Mouse (Mus musculus): ENCODE results near the gene Itgam.
"Not testable (repeated sequence)": the region's sequence is repeated elsewhere in the genome, so short reads cannot be mapped to it uniquely, and the experiment has no call there.

Gene Itgam

GRCm38 (mm10) chr7:128062456-128062855 lies at the start of gene Itgam, which contains the start of gene Gm49368:
Gene Itgam (plus strand): TSS chr7:128062640.
Gene Gm49368 (plus strand): TSS chr7:128062683.
- DNase-seq = peak; percentile 60

- DNase-seq = no peak
Observed at GRCm38 (mm10) chr7:128013116-128013515, 49.3 kb upstream of the Itgam start.

GRCm38 (mm10) chr7:128016134-128016533 lies 46.3 kb upstream of the Itgam start:
- not testable (repeated sequence) for DNase-seq

GRCm38 (mm10) chr7:128016650-128017049 lies 45.8 kb upstream of the Itgam start:
- DNase-seq = no peak

GRCm38 (mm10) chr7:128018275-128018674 lies 44.2 kb upstream of the Itgam start:
- DNase-seq = no peak

GRCm38 (mm10) chr7:128019187-128019586 lies 43.3 kb upstream of the Itgam start:
- DNase-seq = peak; percentile 27

DNA sequence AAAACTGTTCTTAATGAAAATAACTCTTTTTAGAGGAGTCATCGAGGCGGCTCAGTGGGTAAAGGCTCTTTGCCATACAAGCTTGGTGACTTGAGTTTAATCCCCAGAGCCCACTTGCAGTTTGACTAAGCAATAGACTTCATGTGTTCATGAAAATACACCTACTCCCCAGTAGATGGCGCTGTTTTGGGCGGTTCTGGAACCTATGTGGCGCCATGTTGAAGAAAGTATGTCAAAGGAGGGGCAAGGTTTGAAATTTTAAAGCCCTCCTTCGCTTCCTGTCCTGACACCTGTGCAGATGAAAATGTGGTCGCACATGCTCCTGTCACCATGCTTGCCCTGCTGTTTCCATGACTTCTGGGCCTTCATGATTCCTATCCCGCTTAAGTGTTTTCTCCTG lies 39.5 kb upstream of the Itgam start:
- no peak for DNase-seq

- no peak for DNase-seq
Observed at GRCm38 (mm10) chr7:128023565-128023964, 38.9 kb upstream of the Itgam start.

DNA sequence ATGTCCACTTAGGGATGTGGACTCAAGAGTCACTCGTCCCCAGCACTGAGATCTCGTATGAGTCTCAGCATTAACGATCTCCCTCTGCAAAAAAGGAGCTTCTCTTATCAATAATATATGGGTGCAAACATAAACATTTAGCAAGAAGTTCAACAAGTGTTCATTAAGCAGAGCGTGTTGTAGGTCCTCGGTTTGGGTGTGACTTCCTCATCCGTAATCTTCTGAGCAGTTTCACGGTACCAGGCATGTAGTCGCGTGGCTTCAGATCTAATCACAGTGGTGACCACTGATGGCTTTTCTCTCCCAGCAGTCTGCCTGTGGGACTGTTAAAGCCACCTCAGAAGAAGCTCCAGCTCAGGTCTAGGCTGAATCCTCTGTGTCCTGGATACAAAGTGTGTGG lies 38.1 kb upstream of the Itgam start:
- DNase-seq = no peak

DNA sequence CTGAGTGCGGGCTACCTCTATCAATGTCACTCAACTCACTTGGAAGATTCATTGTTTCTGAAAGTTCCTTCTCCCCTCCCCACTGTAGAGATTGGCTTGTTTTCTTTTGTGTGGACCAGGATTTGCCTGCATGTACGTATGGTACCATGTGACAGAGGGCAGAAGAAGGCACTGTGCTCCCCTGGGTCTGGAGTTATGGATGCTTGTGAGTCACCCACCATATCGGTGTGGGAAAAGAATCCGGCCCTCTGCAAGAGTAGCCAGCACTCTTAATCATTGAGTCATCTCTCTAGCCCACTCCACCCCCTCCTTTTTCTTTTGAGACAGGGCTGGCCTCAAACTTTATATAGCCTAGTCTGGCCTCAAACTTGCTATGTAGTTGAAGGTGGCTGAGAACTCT lies 37.5 kb upstream of the Itgam start:
- DNase-seq = no peak

GRCm38 (mm10) chr7:128025381-128025780 lies 37.1 kb upstream of the Itgam start:
- peak; percentile 40 for DNase-seq

DNA sequence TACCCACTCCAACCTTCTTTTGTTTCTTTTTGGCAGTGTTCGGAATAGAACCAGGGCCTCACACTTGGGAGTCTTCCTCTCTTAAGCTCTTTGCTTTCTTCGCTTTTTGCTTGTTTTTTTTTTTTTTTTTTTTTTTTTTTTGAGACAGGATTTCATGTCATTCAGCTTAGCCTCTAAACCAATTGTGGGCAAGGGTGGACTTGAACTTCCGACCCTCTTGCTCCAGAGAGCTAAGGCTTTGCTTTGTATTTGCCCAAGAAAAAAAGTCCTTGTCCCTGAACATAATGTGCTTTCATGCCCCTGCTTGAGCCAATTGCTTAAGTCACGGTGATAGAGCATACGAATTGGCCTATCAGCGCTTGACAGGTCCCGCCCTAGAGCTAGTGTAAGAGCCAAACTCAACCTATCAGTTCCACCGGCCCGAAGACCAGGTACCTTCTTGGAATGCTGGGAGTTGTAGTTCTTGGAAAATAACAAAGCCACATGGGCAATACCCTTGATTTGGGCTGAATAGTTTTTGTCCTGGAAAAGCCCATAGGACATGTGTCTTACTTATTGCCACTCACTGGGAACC lies 30.9 kb upstream of the Itgam start:
- peak; percentile 52 for DNase-seq

DNA sequence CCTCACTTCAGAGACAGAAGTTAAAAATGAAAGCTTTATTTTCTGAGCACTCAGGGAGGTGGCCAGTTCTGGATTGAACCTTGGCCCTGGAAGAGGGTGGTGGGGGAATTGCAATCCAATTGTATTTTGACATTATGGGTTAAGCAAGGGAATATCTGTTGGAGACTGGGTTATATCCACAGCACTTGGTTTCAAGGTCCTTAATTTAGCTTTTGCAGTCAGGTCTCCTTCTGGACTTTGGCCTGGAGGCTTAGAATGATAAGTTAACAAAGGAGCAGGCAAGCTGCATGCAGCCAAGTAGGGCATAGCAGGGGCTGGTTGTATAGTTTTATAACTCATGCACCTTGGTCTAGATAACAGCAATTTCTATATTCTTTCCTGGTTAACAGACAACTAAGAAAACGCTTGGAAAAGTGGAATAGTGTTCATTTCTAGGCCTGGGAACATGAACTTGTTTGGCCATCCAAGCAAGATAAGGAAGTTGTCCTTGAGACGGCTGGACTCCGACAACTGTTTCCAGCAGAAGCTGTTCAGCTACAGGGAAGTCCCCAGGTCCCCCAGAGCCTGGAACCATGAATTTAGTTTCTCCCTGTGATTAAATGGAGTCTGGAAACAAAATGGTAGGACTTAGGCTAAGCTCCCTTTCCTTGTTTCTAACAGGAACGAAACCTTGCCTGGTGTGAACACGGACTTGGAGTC lies 30.0 kb upstream of the Itgam start:
- no peak for DNase-seq

DNA sequence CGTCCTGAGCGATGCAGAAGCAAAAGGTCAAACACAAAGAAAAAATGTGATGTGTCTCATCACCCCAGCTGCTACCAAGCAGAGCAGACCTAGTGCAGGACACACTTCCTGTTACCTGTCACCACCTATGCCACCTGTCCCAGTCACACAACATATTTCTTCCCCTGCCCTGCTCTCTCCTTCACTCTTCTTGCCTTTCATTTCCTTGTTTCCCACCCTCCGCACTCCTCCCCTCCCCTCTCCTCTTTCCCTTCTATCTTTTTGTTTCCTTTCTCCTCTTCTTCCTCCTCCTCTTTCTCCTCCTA lies 29.5 kb upstream of the Itgam start:
- DNase-seq = no peak

DNA sequence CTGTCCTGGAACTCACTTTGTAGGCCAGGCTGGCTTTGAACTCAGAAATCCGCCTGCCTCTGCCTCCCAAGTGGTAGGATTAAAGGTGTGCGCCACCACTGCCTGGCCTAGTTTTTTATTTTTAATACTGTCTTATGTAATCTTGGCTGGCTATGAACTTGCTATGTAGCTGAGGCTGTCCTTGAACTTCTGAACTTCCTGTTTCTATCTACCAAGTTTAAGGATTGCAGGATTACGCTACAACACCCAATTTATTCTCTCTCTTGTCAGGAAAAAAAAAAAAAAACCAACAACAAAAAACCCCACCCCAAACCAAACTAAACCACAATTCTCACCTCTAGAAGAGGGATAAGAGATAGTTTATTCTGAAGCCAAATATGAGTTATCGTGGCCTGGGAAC lies 28.8 kb upstream of the Itgam start:
- DNase-seq = no peak

DNA sequence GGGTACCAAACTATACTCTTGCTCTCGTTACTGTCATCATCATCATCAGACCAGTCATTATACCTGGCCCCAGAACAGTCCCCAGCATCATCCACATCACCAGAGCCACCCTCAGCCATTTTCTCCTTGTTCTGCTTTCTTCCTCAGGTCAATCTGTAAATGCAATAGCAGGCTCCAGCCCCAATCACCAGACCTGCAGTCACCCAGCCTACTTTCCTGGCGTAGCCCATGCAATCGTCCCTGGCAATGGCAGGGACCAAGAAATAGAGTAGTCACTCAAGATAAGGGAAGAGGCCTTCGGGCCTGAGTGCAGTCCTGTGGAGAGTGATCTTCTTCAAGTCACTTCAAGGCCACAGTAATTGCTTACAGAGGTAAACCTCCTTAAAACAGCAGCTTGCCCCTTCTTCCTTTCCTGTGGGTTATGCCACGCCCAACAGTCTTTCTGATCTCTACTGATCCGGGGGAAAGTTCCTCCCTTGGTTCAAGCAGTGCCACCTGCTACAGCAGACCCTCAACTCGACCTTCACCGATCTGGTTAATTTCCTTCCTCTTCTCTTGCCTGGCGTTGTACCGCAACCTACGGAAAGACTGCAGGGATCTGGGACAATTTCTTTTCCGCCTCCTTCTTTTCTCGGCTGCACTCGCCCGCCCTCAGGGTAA lies 20.1 kb upstream of the Itgam start:
- DNase-seq = not testable (repeated sequence)

DNA sequence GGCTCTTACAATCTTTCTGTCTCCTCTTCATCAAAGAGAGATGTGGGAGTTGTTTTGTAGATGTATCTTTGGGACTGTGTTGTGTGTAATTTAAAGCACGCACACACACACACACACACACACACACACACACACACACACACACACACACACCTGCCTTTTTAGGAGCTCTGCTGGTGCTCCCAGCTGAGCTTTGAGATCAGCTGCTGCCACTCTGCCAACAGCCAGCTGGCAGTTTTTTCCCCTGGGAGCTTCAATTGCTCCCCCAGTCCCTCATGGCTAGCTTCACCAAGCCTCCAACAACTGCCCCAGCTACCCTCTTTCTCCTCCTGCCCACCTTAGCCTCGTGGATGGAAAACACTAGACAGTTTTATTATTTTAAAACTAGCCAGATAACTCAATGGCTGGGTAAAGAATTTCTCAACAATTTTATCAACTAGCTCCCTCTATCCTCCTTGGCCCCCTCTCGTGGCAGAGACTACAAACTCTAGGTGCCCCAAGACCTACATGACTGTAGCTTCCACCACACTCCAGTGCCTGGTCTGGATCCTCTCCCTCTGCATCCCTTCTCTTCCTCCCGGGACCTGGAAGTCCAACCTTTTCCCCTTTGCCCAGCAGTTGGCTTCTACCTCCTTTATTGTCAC lies 18.2 kb upstream of the Itgam start:
- DNase-seq = peak; percentile 33

DNA sequence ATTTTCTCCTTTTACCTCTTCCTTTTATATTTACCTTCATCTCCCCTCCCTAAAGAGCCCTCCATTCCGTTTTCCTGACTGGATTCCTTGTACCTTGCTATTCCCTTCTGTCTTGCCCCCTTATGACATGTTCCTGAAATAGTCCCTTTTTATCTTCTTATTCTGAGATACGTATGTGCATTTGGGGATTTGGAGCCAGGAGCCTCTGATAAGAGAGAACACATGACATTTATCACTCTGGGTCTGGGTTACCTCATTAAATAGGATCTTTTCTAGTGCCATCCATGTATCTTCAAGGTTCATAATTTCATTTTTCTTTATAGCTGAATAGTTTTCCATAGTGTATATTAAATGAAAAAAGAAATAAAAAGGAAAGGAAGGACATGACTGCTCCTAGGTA lies 16.8 kb upstream of the Itgam start:
- DNase-seq = no peak

- DNase-seq = peak; percentile 22
Observed at GRCm38 (mm10) chr7:128048819-128049218, 13.6 kb upstream of the Itgam start.

GRCm38 (mm10) chr7:128049254-128049653 lies 13.2 kb upstream of the Itgam start:
- no peak for DNase-seq

DNA sequence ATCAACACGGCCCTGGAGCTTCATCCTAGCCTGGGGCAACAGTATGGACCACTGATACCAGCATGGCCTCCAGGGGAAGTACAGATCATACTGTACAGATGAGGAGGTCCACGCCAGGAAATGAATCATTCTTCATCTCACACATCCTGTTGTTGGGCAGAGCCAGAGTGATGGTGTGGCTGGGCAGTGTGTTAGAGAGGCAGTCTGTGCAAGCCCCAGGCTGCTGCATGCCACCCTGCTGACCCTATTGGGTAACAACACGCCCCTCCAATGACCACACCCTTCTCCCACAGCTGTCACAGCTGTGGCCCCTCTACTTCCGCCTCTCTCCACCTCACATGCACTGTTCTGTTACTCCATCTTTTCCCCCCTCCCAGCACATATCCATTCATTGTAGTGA lies 11.7 kb upstream of the Itgam start:
- peak; percentile 54 for DNase-seq

DNA sequence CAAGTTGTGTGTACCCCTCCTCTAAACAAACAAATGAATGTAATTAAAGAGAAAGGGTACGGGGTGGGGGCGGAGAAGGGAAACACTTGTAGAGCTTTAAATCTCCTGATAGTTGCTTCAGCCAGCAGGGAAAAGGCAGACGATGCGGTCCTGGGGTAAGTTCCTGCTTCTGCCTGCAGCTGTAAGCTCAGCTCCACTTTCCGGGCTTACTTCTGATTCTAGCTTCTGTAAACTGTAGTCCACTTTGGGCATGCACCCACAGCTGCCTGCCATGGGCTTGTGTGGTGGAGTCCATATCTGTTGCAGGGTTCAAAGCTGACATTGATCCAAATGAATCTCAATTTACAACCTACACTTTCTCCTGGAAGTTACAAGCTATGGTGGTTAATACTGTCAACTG lies 9.4 kb upstream of the Itgam start:
- peak; percentile 7 for DNase-seq

- DNase-seq = no peak
Observed at GRCm38 (mm10) chr7:128056917-128057444, 5.5 kb upstream of the Itgam start.

- no peak for DNase-seq
Observed at GRCm38 (mm10) chr7:128057860-128058259, 4.6 kb upstream of the Itgam start.
